Mouse (Mus musculus) bone marrow macrophage, adult 2 months (primary cell): Measurements from ENCODE around the gene Ccnb2. TPM values are rescaled to one million over a fixed set of nuclear protein-coding genes. Genes with fewer than 3 reads are reported as not detected.
"Not testable (repeated sequence)": the region's sequence is repeated elsewhere in the genome, so short reads cannot be mapped to it uniquely, and the experiment has no call there.

ENCODE experiments used
- H3K27ac ChIP-seq: 2 replicates; pipeline ENCODE4 v1.5.1; 2012; ENCODE audit warnings: low read depth, low read length; ENCODE audit not compliant: insufficient read depth
- H3K4me1 ChIP-seq: 2 replicates; pipeline ENCODE4 v1.6.1; 2012; ENCODE audit warnings: low read length; ENCODE audit not compliant: control insufficient read depth, insufficient read depth
- H3K4me3 ChIP-seq: 2 replicates; pipeline ENCODE4 v1.5.1; 2012; ENCODE audit warnings: mild to moderate bottlenecking, low read length, moderate library complexity; ENCODE audit not compliant: insufficient read depth
- CTCF ChIP-seq: IDR thresholded peaks from 2 replicates; pipeline ENCODE4 v1.5.1; 2012; ENCODE audit warnings: low read depth, mild to moderate bottlenecking, low read length, moderate library complexity
- POLR2A ChIP-seq: IDR thresholded peaks from 2 replicates; pipeline ENCODE4 v1.6.1; 2012; ENCODE audit warnings: mild to moderate bottlenecking, low read depth, low read length, borderline replicate concordance
- polyA plus RNA-seq: library from polyadenylated mRNA; stranded (reverse); fragments of >200 nt; gene quantifications from 2 replicates; pipeline ENCODE4 v1.2.4, GENCODE M21; 2012; ENCODE audit not compliant: missing spikeins, insufficient read depth, insufficient read length

The Ccnb2 gene
- 60.0 and 61.3 TPM in 2 replicates for polyA plus RNA-seq

GRCm38 (mm10) chr9:70421257-70422056 lies at the start of gene Ccnb2:
TSS of gene Ccnb2 (minus strand) at chr9:70421547.
- TF ChIP-seq CTCF, result no peak
- no peak for TF ChIP-seq POLR2A
- H3K27ac ChIP-seq, result no peak within 1 kb of the TSS
- no peaks in the 10 kb centered on the region; the same call in 1 of the 2 replicates for H3K4me1 ChIP-seq
- peak within 1 kb of the TSS; percentile 78 for H3K4me3 ChIP-seq

DNA sequence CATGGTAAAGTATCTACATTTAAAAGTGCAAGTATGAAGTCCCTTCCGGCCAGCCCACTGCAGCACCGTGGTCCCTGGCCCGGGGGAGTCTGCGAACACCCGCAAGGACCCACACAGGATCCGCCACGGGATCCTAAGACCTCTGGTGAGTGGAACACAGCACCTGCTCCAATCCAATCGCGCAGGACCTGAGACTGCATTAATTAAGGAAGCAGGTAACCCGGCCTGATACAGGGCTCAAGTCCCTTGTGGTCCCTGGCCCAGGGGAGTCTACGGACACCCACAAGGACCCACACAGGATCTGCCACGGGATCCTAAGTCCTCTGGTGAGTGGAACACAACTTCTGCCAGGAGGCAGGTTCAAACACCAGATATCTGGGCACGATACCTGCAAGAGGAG lies 41.7 kb upstream of the Ccnb2 start:
- not testable (repeated sequence) for H3K4me3 ChIP-seq, H3K27ac ChIP-seq, H3K4me1 ChIP-seq

- H3K4me3 ChIP-seq, result no peak overlapping the region
- H3K4me1 ChIP-seq, result no peaks in the 10 kb centered on the region; the same call in 1 of the 2 replicates
- H3K27ac ChIP-seq, result no peak overlapping the region
- TF ChIP-seq POLR2A (no peak), CTCF (no peak)
Measured at GRCm38 (mm10) chr9:70452371-70452770, 31.0 kb upstream of the Ccnb2 start.

- no peaks in the 10 kb centered on the region; the same call in 1 of the 2 replicates for H3K4me1 ChIP-seq
- no peak overlapping the region for H3K4me3 ChIP-seq
- TF ChIP-seq CTCF (no peak), POLR2A (no peak)
- no peak overlapping the region for H3K27ac ChIP-seq
Measured at GRCm38 (mm10) chr9:70449072-70449471, 27.7 kb upstream of the Ccnb2 start.

GRCm38 (mm10) chr9:70439959-70440358 lies 18.6 kb upstream of the Ccnb2 start:
- Histone ChIP-seq H3K27ac (no peak overlapping the region), H3K4me1 (peaks cover 4% of the 10 kb centered on the region), H3K4me3 (no peak overlapping the region)
- TF ChIP-seq CTCF (no peak), POLR2A (no peak)

DNA sequence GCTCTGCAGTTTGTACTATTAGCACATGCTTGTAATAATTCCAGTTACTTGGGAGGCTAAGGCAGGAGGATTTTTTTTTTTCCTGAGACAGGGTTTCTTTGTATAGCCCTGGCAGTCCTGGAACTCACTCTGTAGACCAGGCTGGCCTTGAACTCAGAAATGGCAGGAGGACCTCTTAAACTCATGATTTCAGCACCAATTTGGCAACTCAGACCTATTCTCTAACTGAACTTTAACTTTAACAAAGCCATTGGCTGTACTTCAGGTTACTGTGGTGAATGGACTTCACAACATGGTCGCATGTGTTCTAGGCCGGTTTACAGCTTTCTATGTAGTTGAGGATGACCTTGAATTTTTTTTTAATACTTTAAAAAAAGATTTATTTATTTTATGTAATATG lies 1.3 kb upstream of the Ccnb2 start:
- Histone ChIP-seq H3K4me1 (no peaks in the 10 kb centered on the region; the same call in 1 of the 2 replicates), H3K4me3 (no peak overlapping the region), H3K27ac (no peak overlapping the region)
- TF ChIP-seq CTCF (no peak), POLR2A (no peak)

DNA sequence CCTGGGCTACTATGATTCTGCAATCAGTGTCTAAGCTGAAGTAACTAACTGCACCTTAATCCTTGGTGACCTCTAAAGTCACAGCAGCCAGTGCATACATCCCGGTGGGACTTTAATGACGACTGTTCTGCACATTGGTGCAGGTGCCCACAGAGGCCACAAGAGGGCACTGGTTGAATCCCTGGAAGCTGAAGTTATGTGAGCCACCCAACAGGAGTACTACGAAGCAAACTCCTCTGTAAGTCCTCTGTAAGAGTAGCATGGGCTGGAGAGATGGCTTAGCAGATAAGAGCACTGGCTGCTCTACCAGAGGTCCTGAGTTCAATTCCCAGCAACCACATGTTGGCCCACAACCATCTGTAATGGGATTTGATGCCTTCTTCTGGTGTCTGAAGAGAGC lies 4.9 kb downstream of the Ccnb2 start:
- Histone ChIP-seq H3K27ac (no peak overlapping the region), H3K4me3 (no peak overlapping the region), H3K4me1 (no peaks in the 10 kb centered on the region; the same call in 1 of the 2 replicates)
- no peak for TF ChIP-seq POLR2A
- peak; percentile 40 for TF ChIP-seq CTCF

- TF ChIP-seq POLR2A, result no peak
- no peak for TF ChIP-seq CTCF
- Histone ChIP-seq H3K27ac (no peak overlapping the region), H3K4me1 (no peaks in the 10 kb centered on the region), H3K4me3 (no peak overlapping the region)
Measured at GRCm38 (mm10) chr9:70413038-70413437, 8.3 kb downstream of the Ccnb2 start.

GRCm38 (mm10) chr9:70410668-70411067 lies 10.7 kb downstream of the Ccnb2 start:
- TF ChIP-seq POLR2A, result no peak
- TF ChIP-seq CTCF, result no peak
- no peaks in the 10 kb centered on the region for H3K4me1 ChIP-seq
- no peak overlapping the region for H3K4me3 ChIP-seq
- H3K27ac ChIP-seq, result no peak overlapping the region

GRCm38 (mm10) chr9:70409743-70410142 lies 11.6 kb downstream of the Ccnb2 start:
- no peak overlapping the region for H3K4me3 ChIP-seq
- H3K27ac ChIP-seq, result no peak overlapping the region
- TF ChIP-seq POLR2A (no peak), CTCF (no peak)
- H3K4me1 ChIP-seq, result no peaks in the 10 kb centered on the region

DNA sequence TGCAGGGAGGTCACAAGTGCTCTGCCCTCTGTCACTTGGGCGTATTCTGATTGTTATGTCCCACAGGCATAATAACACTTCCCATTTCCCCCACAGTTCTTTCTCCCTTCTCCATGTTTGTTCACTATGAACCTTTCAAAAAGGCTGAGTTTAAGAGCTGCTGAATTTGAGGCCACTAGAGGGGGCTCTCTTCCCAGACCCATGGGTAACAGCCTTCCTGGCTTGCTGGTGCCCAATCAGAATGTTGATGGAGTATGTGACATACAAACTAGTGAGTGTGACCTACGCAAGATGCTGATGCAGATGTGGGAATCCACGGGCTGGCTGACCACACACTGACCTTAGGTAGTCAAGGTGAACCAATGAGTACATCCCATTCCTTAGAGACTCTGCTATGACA lies 12.6 kb downstream of the Ccnb2 start:
- Histone ChIP-seq H3K27ac (no peak overlapping the region), H3K4me3 (no peak overlapping the region), H3K4me1 (no peaks in the 10 kb centered on the region)
- TF ChIP-seq POLR2A (no peak), CTCF (peak; percentile 29; the same call in 1 of the 2 replicates)
